Mouse (Mus musculus) NIH3T3 (cell line): ENCODE measurements around the gene C2.
"Not testable (repeated sequence)": the region's sequence is repeated elsewhere in the genome, so short reads cannot be mapped to it uniquely, and the experiment has no call there.

Source experiments
- DNase-seq: peaks from one replicate; pipeline ENCODE4 v3.0.0-alpha.2; 2012; ENCODE audit warnings: low read depth

Gene C2

DNA sequence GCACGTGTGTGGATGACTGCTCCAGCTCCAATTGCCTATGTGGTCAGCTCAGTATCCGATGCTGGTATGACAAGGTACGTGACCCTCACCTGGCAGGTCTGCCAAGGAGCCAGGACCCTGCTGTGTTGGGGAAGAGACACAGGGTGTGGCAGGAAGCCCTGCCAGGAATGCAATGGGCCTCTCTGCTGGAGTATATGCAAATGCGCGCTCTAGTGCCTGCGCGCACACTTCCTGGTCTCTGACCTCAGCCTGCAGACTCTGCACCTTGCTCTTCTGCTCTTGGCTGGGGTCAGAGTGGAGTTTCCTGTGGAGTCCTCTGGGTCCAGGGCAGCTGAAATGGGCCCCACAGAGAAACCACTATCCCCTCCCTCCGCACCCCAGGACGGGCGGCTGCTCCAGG lies 12.9 kb upstream of the C2 start:
- DNase-seq, result no peak

- DNase-seq, result no peak
Measured at GRCm38 (mm10) chr17:34902895-34903294, 4.8 kb upstream of the C2 start.

DNA sequence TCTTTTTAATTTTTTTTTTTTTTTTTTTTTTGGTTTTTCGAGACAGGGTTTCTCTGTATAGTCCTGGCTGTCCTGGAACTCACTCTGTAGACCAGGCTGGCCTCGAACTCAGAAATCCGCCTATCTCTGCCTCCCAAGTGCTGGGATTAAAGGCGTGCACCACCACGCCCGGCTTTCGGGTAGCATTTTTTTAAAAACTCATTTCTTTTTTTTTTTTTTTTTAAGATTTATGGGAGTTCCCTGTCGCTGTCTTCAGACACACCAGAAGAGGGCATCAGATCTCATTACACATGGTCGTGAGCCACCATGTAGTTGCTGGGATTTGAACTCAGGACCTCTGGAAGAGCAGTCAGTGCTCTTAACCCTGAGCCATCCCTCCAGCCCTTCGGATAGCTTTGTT lies 3.9 kb upstream of the C2 start:
- DNase-seq, result not testable (repeated sequence)

DNA sequence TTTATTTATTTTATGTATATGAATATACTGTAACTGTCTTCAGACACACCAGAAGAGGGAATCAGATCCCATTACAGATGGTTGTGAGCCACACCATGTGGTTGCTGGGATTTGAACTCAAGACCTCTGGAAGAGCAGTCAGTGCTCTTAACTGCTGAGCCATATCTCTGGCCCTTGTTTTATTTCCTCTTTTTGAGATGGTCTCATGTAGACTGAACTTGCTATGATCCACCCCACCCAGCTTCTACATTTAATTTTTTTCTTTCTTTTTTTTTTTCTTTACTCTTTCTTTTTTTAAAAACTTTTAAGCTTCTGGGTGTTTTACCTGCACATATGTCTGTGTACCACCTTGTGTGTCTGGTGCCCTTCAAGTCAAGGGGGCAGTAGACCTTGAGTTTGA lies 2.8 kb upstream of the C2 start:
- not testable (repeated sequence) for DNase-seq

DNA sequence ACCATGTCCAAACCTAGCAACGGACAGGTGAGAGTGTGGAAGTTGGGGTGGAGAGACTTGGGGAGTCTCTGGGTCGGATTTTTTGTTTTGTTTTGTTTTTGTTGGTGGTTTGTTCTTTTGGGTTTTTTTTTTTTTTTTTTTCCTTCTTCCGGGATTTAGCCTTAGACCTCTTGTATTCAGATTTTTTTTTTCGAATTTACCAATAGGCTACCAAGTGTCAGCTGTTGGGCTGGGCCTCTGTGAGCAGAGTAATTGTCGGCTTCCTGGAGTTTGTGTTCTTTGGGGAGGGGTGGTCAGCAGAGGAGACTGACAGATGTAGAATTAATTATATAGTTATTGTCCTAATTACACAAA lies 1.8 kb upstream of the C2 start:
- DNase-seq, result peak; percentile 73

GRCm38 (mm10) chr17:34899053-34899889 lies 1.2 kb upstream of the C2 start:
- DNase-seq, result peak; percentile 53

DNA sequence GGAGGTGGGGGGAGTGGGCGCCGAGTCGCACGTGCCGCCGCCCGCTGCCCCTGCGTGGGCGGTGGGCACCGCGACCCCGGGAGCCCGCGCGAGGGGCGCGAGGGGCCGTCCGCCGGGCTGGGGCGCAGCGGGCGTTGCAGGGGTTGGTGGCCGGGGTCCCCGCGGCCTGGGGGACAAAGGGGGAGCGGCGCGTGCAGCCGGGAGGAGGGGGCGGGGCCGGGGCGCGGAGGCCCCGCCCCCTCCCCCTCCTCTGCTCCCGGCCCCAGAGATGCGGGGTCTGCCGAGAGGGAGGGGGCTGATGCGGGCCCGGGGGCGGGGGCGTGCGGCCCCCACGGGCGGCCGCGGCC lies 614 bp upstream of the C2 start:
- peak; percentile 50 for DNase-seq

GRCm38 (mm10) chr17:34897373-34898159 lies 499 bp downstream of the C2 start:
- peak; percentile 92 for DNase-seq

GRCm38 (mm10) chr17:34896366-34896765 lies 1.7 kb downstream of the C2 start:
- DNase-seq, result no peak

DNA sequence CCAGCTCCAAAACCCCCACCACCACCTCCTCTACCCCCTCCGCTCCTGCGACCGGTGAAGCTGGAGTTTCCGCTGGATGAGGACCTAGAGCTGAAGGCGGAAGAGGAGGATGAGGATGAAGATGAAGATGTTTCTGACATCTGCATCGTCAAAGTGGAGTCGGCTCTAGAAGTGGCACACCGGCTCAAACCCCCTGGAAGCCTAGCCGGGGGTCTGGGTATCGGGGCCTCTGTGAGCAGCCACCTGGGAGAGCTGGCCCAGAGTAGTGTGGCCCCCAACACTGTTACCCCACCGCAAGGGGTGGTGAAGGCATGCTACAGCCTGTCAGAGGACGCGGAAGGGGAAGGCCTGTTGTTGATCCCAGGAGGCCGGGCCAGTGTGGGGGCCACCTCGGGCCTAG lies 2.3 kb downstream of the C2 start:
- DNase-seq, result no peak

GRCm38 (mm10) chr17:34894801-34895530 lies 3.1 kb downstream of the C2 start:
- DNase-seq, result peak; percentile 73

DNA sequence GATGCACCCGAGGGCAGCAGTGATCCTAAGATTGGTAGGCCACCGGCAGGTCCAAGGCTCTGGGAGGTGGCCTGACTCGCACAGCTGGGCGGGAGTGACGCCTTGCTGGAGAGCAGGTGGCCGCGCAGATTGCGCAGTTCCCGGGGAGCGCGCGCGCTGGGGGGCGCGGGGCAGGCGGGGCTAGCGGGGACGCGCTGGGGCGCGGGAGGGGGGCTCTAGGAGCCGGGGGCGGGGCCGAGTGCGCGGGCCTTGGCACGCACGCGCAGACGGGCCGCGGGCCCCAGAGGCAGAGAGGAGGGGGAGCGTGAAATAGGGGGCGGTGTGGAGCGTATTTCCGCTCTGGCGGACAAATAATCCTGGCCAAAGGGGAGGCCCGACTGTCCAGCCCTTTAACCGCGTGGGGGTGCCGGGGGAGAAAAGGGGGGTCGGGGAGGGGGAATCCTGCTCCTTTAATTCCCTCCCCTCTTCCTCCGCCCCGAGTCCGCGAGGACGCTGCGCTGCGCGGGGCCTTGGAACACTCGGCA lies 3.9 kb downstream of the C2 start:
- peak; percentile 99 for DNase-seq

DNA sequence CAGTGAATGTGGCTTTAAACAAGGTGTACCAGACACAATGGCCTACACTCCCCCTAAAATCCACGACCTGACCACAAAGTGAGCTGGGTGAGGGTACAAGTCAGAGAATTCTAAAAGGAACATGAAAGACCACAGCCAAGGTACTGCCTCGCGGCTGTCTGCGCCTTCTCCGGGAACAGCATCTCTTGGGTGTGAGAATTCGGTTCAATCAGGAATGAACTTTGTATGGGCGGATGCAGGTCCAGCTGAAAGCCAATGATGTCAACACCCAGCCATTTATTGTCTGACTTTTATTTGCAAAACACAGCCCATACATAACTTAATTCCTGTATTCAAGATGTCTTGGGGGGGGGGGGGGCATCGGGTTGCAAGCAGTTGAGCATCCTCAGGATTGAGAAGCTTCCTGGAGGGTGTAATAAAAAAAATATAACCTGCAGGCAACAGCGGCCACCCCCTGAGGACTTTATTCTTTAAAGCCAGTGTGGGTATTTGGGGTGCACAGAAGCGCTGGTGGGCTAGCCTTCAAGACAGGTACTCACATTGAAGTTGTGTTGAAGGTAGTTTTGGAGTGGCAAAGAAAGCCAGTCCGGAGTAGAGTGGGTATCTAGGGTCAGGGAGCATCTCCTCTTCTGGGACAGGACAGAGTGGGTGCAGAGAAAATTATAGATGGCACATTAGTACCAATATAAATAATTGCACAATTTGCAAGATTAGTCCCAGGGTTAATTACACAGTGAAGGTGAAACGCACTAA lies 4.8 kb downstream of the C2 start:
- DNase-seq, result no peak

- no peak for DNase-seq
Measured at GRCm38 (mm10) chr17:34891377-34891776, 6.7 kb downstream of the C2 start.

- no peak for DNase-seq
Measured at GRCm38 (mm10) chr17:34890074-34890743, 7.9 kb downstream of the C2 start.

DNA sequence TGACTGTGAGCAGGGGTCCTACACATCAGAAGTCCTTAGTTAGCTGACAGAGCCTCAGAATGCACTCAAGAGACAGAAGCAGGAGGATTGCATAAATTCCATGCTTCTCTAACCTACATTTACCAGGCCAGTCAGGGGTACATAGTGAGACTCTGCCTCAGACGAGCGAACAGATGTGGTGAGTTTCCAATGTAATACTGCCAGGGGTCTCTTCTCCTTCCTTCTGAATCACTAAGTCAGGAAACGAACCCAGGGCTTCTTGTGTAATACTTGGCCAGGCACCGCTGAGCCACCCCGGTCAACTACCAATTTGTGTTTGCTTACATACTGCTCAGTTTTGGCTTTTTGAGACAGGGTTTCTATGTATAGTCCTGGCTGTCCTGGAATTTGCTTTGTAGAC lies 10.1 kb downstream of the C2 start:
- DNase-seq, result peak; percentile 42

DNA sequence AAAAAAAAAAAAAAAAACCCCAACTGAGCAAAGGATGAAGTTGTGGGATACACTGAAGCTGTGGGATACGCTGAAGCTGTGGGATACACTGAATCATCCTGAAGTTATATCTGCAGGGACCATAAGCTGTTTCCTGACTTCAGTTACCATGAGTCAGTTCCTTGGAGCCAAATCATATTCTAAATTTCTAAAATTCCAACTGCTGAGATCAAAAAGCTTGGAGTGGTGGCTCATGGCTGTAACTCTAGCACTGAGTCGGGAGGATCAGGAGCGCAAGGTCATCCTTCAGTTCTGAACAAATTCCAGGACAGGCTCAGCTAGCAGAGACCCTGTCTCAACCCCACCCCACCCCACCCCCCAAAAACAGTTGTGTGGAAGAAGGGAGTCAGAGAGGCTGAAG lies 12.4 kb downstream of the C2 start:
- peak; percentile 72 for DNase-seq

GRCm38 (mm10) chr17:34884704-34885103 lies 13.4 kb downstream of the C2 start:
- no peak for DNase-seq

GRCm38 (mm10) chr17:34883332-34883731 lies 14.7 kb downstream of the C2 start:
- DNase-seq, result peak; percentile 67

- no peak for DNase-seq
Measured at GRCm38 (mm10) chr17:34881683-34882310, 16.3 kb downstream of the C2 start, which contains the start of gene Gm20547. Gene Gm20547 (minus strand): TSS chr17:34882042.

DNA sequence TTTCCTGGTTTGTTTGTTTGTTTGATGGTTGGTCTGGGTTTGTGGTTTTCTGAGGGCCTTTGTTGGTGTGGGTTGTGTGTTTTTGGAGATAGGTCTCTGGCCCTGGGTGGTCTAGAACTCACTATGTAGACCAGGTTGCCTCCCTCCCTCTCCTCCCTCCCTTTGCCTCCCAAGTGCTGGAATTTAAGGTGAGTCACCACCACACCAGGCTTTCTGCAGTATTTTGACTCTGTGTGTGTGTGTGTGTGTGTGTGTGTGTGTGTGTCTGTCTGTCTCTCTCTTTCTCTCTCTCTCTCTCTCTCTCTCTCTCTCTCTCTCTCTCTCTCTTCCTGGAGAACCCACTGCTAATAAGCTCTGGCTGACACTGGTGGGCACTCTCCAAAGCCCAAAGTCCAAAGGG lies 16.9 kb downstream of the C2 start:
- peak; percentile 70 for DNase-seq
